Mouse (Mus musculus): ENCODE results near the gene Abca16. TPM values are rescaled to one million over a fixed set of nuclear protein-coding genes. Genes with fewer than 3 reads are reported as not detected.
A peak's percentile ranks its signal among the peaks of the same experiment; 100 is the strongest.

Abca16 gene
- polyA plus RNA-seq (2015; fragmentation: Nextera tagmentation; extraction: Ambion mirVana): not detected in 2 replicates

DNA sequence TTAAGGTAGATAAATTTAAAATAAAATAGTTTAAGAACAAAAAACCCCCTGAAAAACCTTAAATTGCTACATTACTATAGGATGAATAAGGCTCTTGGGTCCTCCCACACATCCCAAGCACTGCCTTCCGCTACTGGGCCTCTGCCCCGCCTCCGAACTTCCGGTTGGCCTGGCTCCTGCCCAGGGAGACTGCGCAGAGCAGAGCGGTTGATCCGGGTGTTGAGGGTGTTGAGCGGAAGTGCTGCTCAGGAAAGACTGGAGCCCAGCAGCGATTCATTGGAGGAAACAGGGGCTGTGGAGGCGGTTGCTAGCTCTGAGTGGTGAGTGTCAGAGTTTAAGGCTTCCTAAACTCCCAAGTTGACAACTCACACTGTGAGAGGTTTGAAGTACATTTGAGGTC, at the start of gene Abca16:
Gene Abca16, plus strand, starts transcription at position 201 of the 400 bp plus-strand sequence.
- Histone ChIP-seq H3K4me3 (replicated peaks) (no peak within 1 kb of the TSS), H3K9ac (no peak within 1 kb of the TSS), H3K36me3 (no peaks in the 10 kb centered on the region), H3K27me3 (replicated peaks) (no peaks in the 10 kb centered on the region), H3K4me1 (no peaks in the 10 kb centered on the region), H3K9me3 (no peaks in the 10 kb centered on the region), H3K4me2 (no peak within 1 kb of the TSS), H3K27ac (no peak within 1 kb of the TSS)
- 76% methylated on average over 10 of the region's 10 CpGs for WGBS
- no peak for ATAC-seq (ENCODE audit: insufficient read depth, low FRiP score, low read depth)

DNA sequence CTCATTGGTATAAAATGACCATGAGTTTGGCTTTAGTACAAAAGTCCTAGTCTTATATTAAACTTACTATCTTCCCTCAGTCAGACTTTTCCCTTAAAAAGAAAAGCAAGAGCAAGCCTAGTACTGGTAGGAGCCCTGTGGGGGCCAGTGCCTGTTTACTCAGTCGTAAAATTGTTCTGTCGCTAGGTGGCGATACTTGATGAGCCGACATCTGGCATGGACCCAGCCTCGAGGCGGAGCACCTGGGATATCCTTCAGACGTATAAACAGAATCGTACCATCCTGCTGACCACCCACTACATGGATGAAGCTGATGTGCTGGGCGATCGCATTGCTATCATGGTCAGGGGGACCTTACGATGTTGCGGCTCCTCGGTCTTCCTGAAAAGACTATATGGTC, 48.3 kb upstream of the Abca16 start:
- 36% methylated on average over 13 of the region's 13 CpGs for WGBS

DNA sequence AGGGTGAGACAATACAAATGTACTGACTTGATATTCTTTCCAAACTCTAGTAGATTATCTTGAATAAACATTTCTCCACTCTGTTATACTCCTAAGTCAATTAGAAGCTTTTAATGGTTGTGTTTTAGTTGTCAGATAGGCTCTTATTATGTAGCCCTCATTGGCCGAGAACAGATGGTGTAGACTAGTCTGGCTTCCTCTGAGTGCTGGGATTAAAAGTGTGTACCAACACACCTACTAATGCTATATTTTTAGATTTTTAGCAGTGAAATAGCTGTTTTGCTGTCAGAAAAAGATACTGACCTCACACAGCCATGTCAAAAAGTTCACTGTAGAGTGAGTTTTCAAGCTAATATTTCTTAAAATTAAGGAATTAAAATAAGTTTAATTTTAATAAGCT, 2.9 kb downstream of the Abca16 start:
- Histone ChIP-seq H3K4me3 (replicated peaks) (no peak overlapping the region), H3K27ac (no peak overlapping the region), H3K36me3 (no peaks in the 10 kb centered on the region), H3K4me1 (no peaks in the 10 kb centered on the region), H3K4me2 (no peak overlapping the region), H3K27me3 (replicated peaks) (no peaks in the 10 kb centered on the region), H3K9ac (no peak overlapping the region), H3K9me3 (no peaks in the 10 kb centered on the region)
- 57% methylated on average over 1 of the region's 1 CpGs for whole genome bisulfite sequencing
- no peak for ATAC-seq (ENCODE audit: insufficient read depth, low FRiP score, low read depth)

More for the DNA sequence above, 48.3 kb upstream of the Abca16 start:
- Histone ChIP-seq H3K4me2 (no peak overlapping the region), H3K9me3 (no peaks in the 10 kb centered on the region), H3K27me3 (replicated peaks) (no peaks in the 10 kb centered on the region), H3K9ac (no peak overlapping the region), H3K4me1 (no peaks in the 10 kb centered on the region), H3K27ac (no peak overlapping the region), H3K36me3 (no peaks in the 10 kb centered on the region), H3K4me3 (replicated peaks) (no peak overlapping the region)
- ATAC-seq (ENCODE audit: insufficient read depth, low FRiP score, low read depth): no peak

DNA sequence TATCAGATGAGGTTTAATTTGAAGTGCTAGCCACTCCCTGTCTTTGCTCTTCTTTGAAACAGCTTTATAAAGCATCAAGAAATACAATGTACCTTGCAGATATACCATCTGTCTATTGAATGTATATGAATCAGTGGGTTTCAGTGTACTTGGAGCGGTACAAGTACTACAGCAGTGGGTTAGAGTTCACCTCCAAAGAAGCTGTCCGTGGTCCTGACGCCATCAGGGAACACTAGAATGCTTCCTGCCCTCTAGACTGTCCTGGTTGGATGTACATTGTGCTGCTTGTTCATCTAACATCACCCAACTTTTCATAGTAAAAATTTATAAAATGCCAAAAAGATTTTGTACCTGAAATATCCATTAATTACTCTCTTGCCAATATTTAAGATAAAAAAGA, 17.2 kb downstream of the Abca16 start:
- 17% methylated on average over 3 of the region's 3 CpGs for WGBS

DNA sequence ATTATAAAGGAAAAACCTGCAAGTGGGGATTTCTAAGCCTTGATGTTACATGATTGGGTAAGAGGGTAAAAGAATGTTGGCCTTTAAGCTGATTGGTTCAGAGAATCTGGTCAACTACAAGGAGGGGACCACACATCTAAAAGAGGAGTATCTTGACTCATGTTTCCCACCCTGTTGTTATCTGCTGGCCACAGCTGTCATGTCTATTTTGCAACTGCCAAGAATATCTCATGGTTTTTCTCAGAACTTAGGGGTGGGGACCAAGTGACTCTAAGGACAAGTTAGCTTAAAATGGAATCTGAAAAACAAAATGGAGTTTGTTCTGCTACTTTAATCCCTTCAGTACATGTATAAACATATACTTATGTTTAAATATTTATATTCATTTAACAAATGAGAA, 22.0 kb downstream of the Abca16 start:
- no peak overlapping the region for H3K9ac ChIP-seq
- no peaks in the 10 kb centered on the region for H3K4me1 ChIP-seq
- H3K4me2 ChIP-seq: no peak overlapping the region
- no peak for ATAC-seq (ENCODE audit: insufficient read depth, low FRiP score, low read depth)
- no peak overlapping the region for H3K4me3 ChIP-seq (replicated peaks)
- H3K9me3 ChIP-seq: no peaks in the 10 kb centered on the region
- H3K27me3 ChIP-seq (replicated peaks): no peaks in the 10 kb centered on the region
- H3K36me3 ChIP-seq: no peaks in the 10 kb centered on the region
- H3K27ac ChIP-seq: no peak overlapping the region

More for the DNA sequence above, 17.2 kb downstream of the Abca16 start:
- Histone ChIP-seq H3K4me3 (replicated peaks) (no peak overlapping the region), H3K4me1 (no peaks in the 10 kb centered on the region), H3K9ac (no peak overlapping the region), H3K27ac (no peak overlapping the region), H3K27me3 (replicated peaks) (no peaks in the 10 kb centered on the region), H3K36me3 (no peaks in the 10 kb centered on the region), H3K4me2 (no peak overlapping the region), H3K9me3 (no peaks in the 10 kb centered on the region)
- ATAC-seq (ENCODE audit: insufficient read depth, low FRiP score, low read depth): no peak

DNA sequence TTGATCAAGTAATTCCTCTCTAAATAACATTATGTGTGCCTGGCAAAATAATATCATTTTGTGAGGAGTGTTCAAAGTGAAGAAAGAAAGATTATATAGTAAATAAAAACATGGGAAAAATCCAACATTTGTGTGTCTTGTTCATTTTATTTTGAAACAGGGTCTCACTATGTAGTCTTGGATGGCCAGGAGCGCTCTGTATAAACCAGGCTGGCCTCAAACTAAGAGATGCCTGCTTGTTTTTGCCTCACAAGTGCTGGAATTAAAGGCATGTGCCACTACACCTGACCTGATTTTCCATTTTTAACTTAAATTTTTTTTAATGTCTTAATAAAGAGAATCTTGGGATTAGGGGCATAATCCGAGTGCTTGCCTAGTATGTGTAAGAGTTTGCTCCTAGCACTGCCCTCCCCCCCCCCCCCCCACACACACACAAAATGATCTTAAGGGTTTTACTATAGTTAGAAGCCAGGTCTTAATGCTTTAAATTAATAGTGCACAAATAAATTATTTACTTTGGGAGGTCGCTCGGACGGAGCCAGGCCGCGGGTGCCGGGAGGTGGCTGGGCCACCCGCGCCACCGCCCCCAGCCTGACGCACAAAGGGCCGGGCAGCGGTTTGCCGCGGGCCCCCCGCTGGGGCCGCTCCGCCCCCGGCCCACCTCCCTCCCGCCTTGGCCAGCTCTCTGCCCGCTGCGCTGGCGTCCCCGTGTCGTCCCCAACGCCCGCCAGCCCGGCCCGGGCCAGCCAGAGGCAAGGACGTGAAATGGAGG, 94.6 kb downstream of the Abca16 start:
- Histone ChIP-seq H3K4me1 (no peaks in the 10 kb centered on the region), H3K36me3 (no peaks in the 10 kb centered on the region)

DNA sequence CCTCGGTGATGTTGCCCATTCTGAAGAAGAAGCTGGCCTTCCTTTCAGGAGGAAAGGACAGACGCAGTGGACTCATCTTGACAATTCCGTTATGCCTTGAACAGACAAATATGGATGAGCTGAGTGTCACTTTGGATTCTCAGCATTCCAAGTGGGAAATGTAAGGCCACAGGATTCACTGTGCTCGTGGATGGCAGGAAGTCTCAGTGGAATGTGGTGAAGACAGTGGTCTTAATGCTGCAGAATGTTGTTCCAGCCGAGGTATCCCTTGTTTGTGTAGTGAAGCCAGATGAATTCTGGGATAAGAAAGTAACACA, 95.2 kb downstream of the Abca16 start:
- H3K36me3 ChIP-seq: no peaks in the 10 kb centered on the region
- H3K4me1 ChIP-seq: no peaks in the 10 kb centered on the region
- H3K4me2 ChIP-seq: peak overlapping the region; percentile 84
- 21% methylated on average over 5 of the region's 5 CpGs for WGBS
- H3K9ac ChIP-seq: no peak overlapping the region
- H3K27ac ChIP-seq: no peak overlapping the region
- no peak for ATAC-seq (ENCODE audit: insufficient read depth, low FRiP score, low read depth)
- no peaks in the 10 kb centered on the region for H3K27me3 ChIP-seq (replicated peaks)
- H3K9me3 ChIP-seq: no peaks in the 10 kb centered on the region
- peak overlapping the region; percentile 38 for H3K4me3 ChIP-seq (replicated peaks)

More for the DNA sequence above, 94.6 kb downstream of the Abca16 start:
- Histone ChIP-seq H3K27ac (no peak overlapping the region), H3K9ac (no peak overlapping the region), H3K4me2 (peak overlapping the region; percentile 84), H3K27me3 (replicated peaks) (no peaks in the 10 kb centered on the region), H3K4me3 (replicated peaks) (peak overlapping the region; percentile 38), H3K9me3 (no peaks in the 10 kb centered on the region)
- ATAC-seq (ENCODE audit: insufficient read depth, low FRiP score, low read depth): no peak
- 9% methylated on average over 31 of the region's 31 CpGs for WGBS

DNA sequence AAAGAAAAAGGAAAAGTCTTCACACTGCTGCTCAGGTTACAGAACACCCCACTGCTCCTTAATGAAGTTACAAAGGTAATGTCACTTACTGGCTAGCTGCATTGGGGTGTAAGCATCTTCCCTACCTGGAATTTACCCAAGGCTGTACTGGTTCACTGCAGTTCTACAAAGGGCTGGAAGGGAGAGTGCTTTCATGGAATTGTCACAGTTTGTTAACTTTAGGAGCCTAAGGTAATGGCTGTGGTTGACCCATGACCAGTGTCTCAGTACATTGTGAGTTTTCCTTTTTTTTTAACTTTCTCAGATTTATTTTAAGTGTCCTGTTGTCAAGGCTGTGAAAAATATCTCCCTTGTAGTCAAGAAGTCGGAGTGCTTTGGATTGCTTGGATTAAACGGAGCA, 125.4 kb downstream of the Abca16 start:
- no peak for ATAC-seq (ENCODE audit: insufficient read depth, low FRiP score, low read depth)
- Histone ChIP-seq H3K9ac (no peak overlapping the region), H3K9me3 (no peaks in the 10 kb centered on the region), H3K4me3 (replicated peaks) (no peak overlapping the region), H3K27ac (no peak overlapping the region), H3K36me3 (no peaks in the 10 kb centered on the region), H3K27me3 (replicated peaks) (no peaks in the 10 kb centered on the region), H3K4me2 (no peak overlapping the region), H3K4me1 (no peaks in the 10 kb centered on the region)
- WGBS: 53% methylated on average over 2 of the region's 2 CpGs

DNA sequence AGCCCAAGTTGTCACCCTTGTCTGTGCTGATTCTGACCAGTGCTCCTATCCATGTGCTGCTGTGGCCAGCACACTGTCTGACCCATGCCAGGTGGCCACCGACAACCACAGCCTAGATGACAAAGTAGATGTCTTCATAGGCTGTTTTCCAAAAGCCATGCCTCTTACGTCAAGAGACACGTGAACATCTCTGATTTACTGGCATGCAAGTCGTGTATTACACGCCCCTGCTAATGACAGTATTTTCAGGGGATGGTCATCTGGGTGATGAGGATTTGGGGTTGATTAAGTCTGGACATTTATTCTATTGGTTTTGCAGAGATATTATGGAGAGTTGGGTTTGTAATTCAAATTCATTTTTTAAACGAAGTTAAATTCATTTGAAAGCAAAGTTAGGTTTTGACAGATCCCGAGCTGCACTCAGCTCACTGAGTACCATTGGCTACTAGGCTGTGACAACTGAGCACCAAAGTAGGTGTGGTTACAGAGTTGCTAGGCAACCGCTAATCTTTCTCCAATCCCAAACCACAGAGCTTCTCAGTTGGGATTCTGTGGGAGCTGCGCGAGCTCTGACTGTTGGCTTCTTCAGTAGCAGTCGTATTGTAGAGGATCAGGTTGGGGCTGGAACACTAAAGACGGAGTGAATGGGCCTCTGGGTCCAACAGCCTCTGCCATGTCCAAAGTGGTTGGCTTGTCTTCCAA, 143.2 kb downstream of the Abca16 start:
- ATAC-seq (ENCODE audit: insufficient read depth, low FRiP score, low read depth): no peak
- Histone ChIP-seq H3K9ac (no peak overlapping the region), H3K4me1 (no peaks in the 10 kb centered on the region), H3K9me3 (no peaks in the 10 kb centered on the region; the same call in 1 of the 2 replicates), H3K27me3 (replicated peaks) (no peaks in the 10 kb centered on the region), H3K4me2 (no peak overlapping the region), H3K36me3 (no peaks in the 10 kb centered on the region), H3K4me3 (replicated peaks) (no peak overlapping the region), H3K27ac (no peak overlapping the region)
- WGBS: 42% methylated on average over 12 of the region's 12 CpGs

DNA sequence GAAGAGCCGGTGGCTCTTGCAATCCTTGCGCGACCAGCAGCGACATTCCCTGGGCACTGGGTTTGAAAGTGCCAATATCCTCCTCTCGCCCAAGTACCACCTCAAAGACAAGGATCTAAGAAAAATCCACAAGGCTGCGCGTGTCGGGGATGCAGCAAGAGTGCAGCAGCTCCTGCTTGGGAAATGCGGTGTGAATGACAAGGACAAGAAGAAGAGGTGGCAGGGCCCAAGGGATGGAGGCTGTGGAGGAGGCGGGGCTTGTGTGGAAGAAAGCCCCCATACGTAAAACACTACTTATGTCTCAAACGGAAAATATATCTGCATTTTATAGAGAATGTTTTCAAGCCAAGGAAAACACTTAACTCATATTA, 143.7 kb downstream of the Abca16 start:
- Histone ChIP-seq H3K4me3 (replicated peaks) (no peak overlapping the region), H3K4me1 (no peaks in the 10 kb centered on the region), H3K27ac (no peak overlapping the region), H3K4me2 (no peak overlapping the region), H3K9me3 (no peaks in the 10 kb centered on the region; the same call in 1 of the 2 replicates), H3K36me3 (no peaks in the 10 kb centered on the region), H3K9ac (no peak overlapping the region), H3K27me3 (replicated peaks) (no peaks in the 10 kb centered on the region)
- no peak for ATAC-seq (ENCODE audit: insufficient read depth, low FRiP score, low read depth)
- 53% methylated on average over 12 of the region's 12 CpGs for WGBS

DNA sequence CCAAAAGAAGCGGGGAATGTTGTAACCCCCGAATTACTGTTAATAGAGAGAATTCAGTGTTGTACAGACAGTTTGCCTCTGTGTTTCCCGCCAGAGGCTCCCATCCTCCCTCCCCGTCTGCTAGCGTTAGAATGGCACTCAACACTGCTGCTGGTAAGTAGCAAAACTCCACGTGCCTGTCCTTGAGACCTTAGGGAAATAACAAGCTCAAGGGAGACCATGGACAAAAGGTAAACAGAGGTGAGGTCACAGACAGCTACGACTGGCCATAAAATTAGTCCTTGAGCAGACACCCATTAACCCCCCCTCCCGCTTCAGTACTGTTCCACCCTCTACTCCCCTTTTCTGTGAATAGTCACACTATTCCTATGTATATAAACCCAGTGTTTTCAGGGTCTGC, 157.9 kb downstream of the Abca16 start:
- Histone ChIP-seq H3K4me3 (replicated peaks) (no peak overlapping the region), H3K27ac (no peak overlapping the region), H3K9ac (no peak overlapping the region), H3K36me3 (no peaks in the 10 kb centered on the region), H3K4me1 (no peaks in the 10 kb centered on the region), H3K4me2 (no peak overlapping the region), H3K27me3 (replicated peaks) (no peaks in the 10 kb centered on the region), H3K9me3 (no peaks in the 10 kb centered on the region)
- WGBS: 60% methylated on average over 8 of the region's 8 CpGs
- no peak for ATAC-seq (ENCODE audit: insufficient read depth, low FRiP score, low read depth)

DNA sequence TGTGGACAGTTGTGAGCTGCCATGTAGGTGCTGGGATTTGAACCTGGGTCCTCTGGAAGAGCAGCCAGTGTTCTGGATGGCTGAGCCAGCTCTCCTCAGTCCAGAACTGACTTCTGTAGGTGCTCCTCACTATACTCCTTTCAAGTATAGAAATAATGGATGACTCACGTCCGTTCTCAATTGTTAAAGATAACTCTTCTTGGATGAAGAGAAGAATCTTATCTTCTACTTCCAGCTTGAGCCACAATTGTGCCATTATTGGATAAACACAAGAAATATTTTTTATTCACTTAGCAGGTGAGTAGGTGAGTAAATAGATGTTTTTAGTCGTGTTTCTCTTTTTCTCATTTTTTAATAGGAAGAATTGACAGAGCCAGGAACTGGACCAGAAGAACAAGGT, 167.1 kb downstream of the Abca16 start:
- H3K9me3 ChIP-seq: no peaks in the 10 kb centered on the region
- H3K4me3 ChIP-seq (replicated peaks): no peak overlapping the region
- no peak overlapping the region for H3K4me2 ChIP-seq
- 71% methylated on average over 3 of the region's 3 CpGs for WGBS
- no peaks in the 10 kb centered on the region for H3K36me3 ChIP-seq
- H3K9ac ChIP-seq: no peak overlapping the region
- H3K27me3 ChIP-seq (replicated peaks): no peaks in the 10 kb centered on the region
- H3K27ac ChIP-seq: no peak overlapping the region
- H3K4me1 ChIP-seq: no peaks in the 10 kb centered on the region
- no peak for ATAC-seq (ENCODE audit: insufficient read depth, low FRiP score, low read depth)
